Mouse (Mus musculus) ES-CJ7 (cell line): ENCODE measurements around the gene Senp7.
A peak's percentile ranks its signal among the peaks of the same experiment; 100 is the strongest.
"Not testable (repeated sequence)": the region's sequence is repeated elsewhere in the genome, so short reads cannot be mapped to it uniquely, and the experiment has no call there.

Source experiments
- DNase-seq: peaks from one replicate; pipeline ENCODE4 v3.0.0; 2011; ENCODE audit warnings: low read depth, low spot score

The Senp7 gene

GRCm38 (mm10) chr16:56048038-56048437 is at the start of gene Senp7:
Gene Senp7 (plus strand): TSS chr16:56048338.
- DNase-seq, result not testable (repeated sequence)

DNA sequence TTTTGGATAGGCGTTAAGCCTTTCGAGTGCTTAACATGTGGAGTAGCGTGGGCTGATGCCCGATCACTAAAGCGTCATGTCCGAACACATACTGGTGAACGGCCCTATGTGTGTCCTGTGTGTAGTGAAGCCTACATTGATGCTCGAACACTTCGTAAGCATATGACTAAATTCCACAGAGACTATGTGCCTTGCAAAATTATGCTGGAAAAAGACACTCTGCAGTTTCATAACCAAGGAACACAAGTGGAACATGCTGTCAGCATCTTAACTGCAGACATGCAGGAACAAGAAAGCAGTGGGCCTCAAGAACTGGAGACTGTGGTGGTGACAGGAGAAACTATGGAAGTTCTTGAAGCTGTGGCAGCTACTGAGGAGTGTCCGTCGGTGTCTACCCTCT is 41.3 kb upstream of the Senp7 start:
- DNase-seq, result no peak

DNA sequence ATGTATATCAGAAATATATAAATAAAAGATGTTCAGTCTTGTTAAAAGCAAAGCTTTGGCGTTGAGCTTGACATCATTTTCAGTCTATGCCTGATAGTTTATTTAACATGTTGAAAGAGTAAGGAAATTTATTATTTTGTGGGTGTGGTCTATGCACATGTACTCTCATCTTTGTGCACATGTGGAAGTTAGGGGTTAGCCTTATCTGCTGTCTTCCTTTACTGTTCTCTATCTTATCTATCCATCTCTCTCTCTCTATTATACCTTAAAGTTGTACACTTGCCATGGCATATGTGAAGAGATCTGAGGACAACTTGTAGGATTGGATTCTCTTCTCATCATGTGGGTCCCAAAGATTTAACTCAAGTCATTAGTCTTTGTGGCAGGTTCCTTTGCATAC is 39.3 kb upstream of the Senp7 start:
- DNase-seq, result no peak

GRCm38 (mm10) chr16:56012789-56013743 is 35.1 kb upstream of the Senp7 start:
- peak; percentile 56 for DNase-seq

DNA sequence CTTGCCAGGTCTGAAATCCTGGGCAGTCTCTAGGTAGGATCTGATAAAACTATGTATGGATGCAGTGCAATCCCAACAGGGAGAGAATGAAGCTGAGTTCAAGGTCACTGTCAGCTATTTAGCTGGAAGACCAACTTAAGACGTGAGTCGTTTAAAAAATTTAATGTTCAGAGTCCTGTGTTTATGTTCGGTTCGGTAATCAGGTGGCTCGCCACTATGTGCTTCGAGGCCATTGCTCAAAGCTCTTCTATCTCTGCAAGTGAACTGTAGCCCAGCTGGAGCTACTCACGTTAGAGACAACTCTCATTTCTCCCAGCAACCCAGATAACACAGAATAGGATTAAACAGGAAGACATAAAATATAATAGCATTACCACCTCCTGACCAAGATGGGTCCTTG is 34.1 kb upstream of the Senp7 start:
- no peak for DNase-seq

DNA sequence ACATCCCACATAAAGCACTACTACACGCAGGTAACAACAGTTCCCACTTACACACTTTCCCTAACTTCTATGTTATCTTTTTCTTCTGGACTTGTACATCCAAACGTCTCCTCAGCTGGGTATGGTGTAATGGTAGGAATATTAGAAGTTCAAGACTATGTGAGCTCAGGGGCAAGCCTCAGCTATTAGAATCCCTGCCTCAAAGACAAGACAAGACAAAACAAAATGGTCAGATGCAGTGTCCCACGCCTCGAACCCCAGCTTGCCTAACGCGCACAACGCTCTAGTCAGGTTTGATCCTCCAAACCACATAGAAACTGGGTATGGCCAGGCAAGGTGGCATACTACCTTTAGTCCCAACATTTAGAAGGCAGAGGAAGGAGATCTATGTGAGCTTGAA is 28.5 kb upstream of the Senp7 start:
- DNase-seq, result no peak

- no peak for DNase-seq
These were observed 20.1 kb upstream of the Senp7 start for GRCm38 (mm10) chr16:56027854-56028629.

- DNase-seq, result no peak
These were observed 19.2 kb upstream of the Senp7 start for GRCm38 (mm10) chr16:56028722-56029551.

- DNase-seq, result peak; percentile 96
These were observed 18.5 kb upstream of the Senp7 start, which contains the start of gene Pcnp for GRCm38 (mm10) chr16:56029661-56030082. Gene Pcnp (minus strand): TSS chr16:56029739.

GRCm38 (mm10) chr16:56034566-56034965 is 13.6 kb upstream of the Senp7 start:
- DNase-seq, result no peak

DNA sequence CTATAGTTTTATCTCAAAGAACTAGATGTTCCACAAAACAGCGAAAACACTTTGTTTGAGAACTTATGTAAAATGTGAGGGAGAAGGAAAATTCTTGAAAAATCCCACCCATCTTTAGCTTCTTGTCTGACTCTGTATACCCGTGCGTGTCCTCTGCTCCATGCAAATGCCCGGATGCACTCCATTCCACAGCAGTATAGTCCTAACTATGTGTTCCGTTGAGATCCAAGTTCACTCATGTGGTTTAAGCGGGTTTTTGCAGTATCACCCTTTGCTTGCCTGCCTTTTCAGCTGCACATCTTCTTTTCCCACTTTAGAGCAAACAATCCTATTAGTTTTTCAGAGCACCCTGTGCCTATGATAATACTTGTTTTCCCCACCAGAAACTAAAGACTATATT is 11.6 kb upstream of the Senp7 start:
- peak; percentile 42 for DNase-seq

DNA sequence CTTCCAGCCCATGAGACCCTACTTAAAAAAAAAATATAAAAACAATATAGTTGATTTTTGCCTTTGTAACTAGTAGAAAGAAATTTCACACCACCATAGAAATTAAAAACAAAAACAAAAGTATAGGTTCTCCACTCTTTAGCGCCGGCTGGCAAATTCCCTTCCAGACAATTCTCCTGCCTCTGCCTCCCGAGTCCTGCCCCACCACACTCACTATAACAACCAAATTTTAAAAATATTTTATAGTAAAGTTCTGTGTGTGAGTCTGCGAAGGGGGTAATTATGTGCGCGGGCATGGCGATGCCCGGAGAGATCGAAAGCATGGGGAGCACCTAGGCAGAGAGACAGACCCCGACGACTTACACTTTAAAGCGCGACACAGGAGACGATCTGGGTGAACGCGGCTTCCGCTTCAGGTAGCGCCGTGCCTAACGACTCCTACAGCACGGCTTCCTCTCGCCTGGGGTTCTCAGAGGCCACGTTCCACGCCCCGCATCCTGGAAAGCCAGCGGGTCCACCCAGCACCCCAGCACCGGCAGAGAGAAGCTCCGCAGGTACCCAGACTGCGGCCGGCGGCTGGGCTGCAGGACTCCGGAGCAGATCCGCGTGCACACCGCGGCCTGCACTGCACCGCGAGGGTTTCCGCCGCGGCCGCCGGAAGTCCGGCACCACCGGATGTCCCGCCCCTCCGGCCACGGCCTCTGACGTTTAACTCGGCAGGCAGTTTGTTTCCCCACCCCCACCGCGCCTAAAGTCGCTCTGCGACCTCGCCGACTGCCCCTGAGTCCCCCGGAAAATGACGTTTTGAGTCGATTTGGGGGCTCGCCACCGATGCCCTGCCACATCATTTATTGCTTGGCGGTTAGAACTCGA is 10.8 kb upstream of the Senp7 start, which contains the start of gene Trmt10c:
Trmt10c (minus strand) TSS at position 682 of the 873 bp plus-strand sequence.
- peak; percentile 91 for DNase-seq

- no peak for DNase-seq
These were observed 10.0 kb upstream of the Senp7 start for GRCm38 (mm10) chr16:56038090-56038489.

GRCm38 (mm10) chr16:56055911-56056310 is 7.8 kb downstream of the Senp7 start:
- DNase-seq, result no peak

DNA sequence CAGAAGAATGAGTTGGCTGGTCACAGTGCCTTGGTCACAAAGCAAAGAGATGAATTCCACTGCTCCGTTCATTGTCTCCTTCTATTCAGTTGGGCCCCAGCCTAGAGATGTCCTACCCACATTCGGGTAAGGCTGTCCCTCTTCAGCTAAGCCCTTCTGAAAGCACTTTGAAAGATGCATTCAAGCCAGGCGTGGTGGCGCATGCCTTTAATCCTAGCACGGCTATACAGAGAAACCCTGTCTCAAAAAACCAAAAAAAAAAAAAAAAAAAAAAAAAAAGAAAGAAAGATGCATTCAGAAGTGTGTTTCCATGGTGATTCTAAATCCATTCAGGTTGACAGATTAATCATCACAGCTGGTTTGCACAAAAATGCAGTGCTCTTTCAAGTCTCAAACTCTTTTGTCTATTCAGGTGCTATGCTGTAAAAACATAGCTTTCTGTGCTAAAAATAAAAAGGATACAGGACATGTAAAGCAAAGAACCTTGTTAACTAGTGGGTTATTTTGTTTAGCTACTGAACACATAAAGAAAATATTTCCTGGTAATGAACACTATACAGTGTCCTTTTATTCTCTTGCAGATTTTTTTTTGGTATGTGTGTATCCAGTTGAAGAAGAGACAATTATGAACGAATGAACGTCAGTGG is 8.9 kb downstream of the Senp7 start:
- DNase-seq, result no peak

GRCm38 (mm10) chr16:56058151-56058550 is 10.0 kb downstream of the Senp7 start:
- no peak for DNase-seq

DNA sequence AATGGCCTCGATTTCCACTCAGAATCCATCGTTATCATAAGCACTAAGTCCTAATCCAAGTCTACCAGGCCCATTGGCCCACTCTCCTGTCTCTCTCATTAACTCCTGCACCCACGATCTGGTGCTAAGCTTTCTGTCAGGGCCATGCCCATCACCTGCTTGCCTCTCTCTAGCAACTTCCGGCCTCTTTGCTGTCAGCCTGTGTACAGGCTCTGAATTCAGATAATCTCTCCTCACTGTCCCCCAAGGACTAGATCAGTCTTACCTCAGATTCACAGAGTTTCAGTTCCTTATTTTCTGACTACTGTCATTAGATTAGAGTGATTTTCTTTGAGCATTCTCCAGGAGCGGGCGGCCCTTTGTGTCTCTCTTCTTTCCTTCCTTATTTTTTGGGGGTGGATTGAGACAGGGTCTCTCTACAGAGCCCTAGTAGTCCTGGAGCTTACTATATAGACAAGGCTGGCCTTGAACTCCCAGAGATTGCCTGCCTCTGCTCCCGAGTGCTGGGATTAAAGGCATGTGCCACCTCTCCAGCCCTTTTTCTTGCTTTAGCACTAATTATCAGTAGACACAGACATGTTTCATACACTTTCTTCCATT is 14.0 kb downstream of the Senp7 start:
- DNase-seq, result no peak

- DNase-seq, result peak; percentile 34
These were observed 14.8 kb downstream of the Senp7 start for GRCm38 (mm10) chr16:56062981-56063380.

DNA sequence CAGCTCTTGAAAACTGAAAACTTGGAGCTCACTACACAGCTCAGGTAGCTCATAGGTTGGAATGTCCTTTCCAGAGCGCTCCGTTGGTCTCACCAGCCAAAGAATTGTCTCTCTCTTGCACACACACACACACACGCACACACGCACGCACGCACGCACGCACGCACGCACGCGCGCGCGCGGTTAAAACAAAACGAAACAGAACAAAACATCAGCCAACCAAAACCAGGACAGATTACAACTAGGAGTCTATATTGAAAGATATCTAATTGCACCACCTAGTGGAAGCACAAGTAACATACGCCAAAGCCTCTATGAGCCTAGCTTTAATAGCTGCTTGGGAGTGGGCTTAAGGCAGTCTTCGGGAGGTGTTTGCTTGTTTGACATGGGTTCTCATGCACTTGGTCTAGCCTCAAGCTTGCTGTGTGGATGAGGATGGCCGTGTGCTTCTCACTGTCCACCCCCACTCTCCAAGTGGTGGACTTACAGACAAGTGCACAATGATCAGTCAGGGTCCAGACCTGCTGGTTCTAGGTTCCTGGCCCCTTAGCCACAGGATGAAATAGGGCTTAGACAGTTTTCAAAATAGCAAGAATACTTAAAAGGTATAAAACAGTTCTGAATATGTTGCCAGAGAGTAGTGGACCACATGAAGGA is 16.3 kb downstream of the Senp7 start:
- peak; percentile 85 for DNase-seq
